Comparison of ENCODE assay signal across 8 mouse cellular contexts in genomic region chr8:75108527-75109235, GRCm38 (mm10). TPM values are rescaled to one million over a fixed set of nuclear protein-coding genes. Genes with fewer than 3 reads are reported as not detected.
DNase-seq lines count a peak whose midpoint lies in the region; ATAC-seq and TF ChIP-seq lines count a peak whose summit lies in the region.

No protein-coding gene starts in this region.

- peaks cover 37% of the 10 kb centered on the region for H3K4me1 ChIP-seq in G1E (ENCODE audit: insufficient read depth, low read depth, low read length)
- peaks cover 24% of the 10 kb centered on the region for H3K4me1 ChIP-seq in forebrain, embryonic 15.5 days
- H3K4me1 ChIP-seq in lung, adult 2 months (ENCODE audit: control insufficient read depth, insufficient read depth, low read length): peaks cover 3% of the 10 kb centered on the region; the same call in 1 of the 2 replicates
- peaks cover 18% of the 10 kb centered on the region for H3K4me1 ChIP-seq in neural tube, embryonic 15.5 days

- WGBS in forebrain, embryonic 15.5 days: 1% methylated on average over 9 of the region's 9 CpGs
- 0% methylated on average over 9 of the region's 9 CpGs for WGBS in lung, adult 2 months
- 0% methylated on average over 9 of the region's 9 CpGs for WGBS in neural tube, embryonic 15.5 days

- TF ChIP-seq CTCF in G1E (IDR thresholded peaks at IDR 0.05; ENCODE audit: low read depth, low read length): peak; percentile 83
- TF ChIP-seq CTCF in lung, adult 2 months (IDR thresholded peaks at IDR 0.05; ENCODE audit: insufficient read depth, low read length): peak; percentile 96

- ATAC-seq in G1E (ENCODE audit: extremely low read depth, insufficient number of reproducible peaks, low FRiP score, poor library complexity, severe bottlenecking): peak; percentile 62
- ATAC-seq in forebrain, embryonic 15.5 days (replicated peaks): peak; percentile 75
- peak; percentile 88 for ATAC-seq in neural tube, embryonic 15.5 days (ENCODE audit: low FRiP score)

- peak; percentile 73 for DNase-seq in G1E (ENCODE audit: low spot score)
- DNase-seq in cerebellum, adult 11-12 months: peak; percentile 76
- DNase-seq in heart, postnatal 25 days (ENCODE audit: low spot score): peak; percentile 51
- DNase-seq in layer of hippocampus, adult 18-20 months (ENCODE audit: low spot score in 2 of 2): peak; percentile 48 to 80
- peak; percentile 79 for DNase-seq in lung, adult 2 months
- DNase-seq in testis, postnatal 10 days (ENCODE audit: low spot score): peak; percentile 90

- peak overlapping the region; percentile 83 for H3K27ac ChIP-seq in forebrain, embryonic 15.5 days (replicated peaks)
- peak overlapping the region; percentile 80 for H3K27ac ChIP-seq in neural tube, embryonic 15.5 days (replicated peaks)

- peak overlapping the region; percentile 90 for H3K4me3 ChIP-seq in G1E (ENCODE audit: low read depth, low read length)
- peak overlapping the region; percentile 65 for H3K4me3 ChIP-seq in forebrain, embryonic 15.5 days
- H3K4me3 ChIP-seq in lung, adult 2 months (replicated peaks; ENCODE audit: extremely low read depth, low read depth, low read length): peak overlapping the region; percentile 96
- peak overlapping the region; percentile 83 for H3K4me3 ChIP-seq in neural tube, embryonic 15.5 days (replicated peaks)

- no peaks in the 10 kb centered on the region for H3K9me3 ChIP-seq in G1E (replicated peaks)
- no peaks in the 10 kb centered on the region for H3K9me3 ChIP-seq in forebrain, embryonic 15.5 days
- no peaks in the 10 kb centered on the region for H3K9me3 ChIP-seq in neural tube, embryonic 15.5 days (replicated peaks)

- H3K36me3 ChIP-seq in G1E (replicated peaks): peaks cover 43% of the 10 kb centered on the region
- peaks cover 13% of the 10 kb centered on the region; the same call in 1 of the 2 replicates for H3K36me3 ChIP-seq in forebrain, embryonic 15.5 days
- H3K36me3 ChIP-seq in neural tube, embryonic 15.5 days: peaks cover 14% of the 10 kb centered on the region

- H3K9ac ChIP-seq in forebrain, embryonic 15.5 days (replicated peaks): peak overlapping the region; percentile 51
- peak overlapping the region; percentile 58 for H3K9ac ChIP-seq in neural tube, embryonic 15.5 days (replicated peaks)

- intact Hi-C loops in heart, postnatal 25 days (cut with DNase I): loop anchor here (1.0 to 5.0 kb wide), 3 partner anchors 14 to 116 kb away; partner anchors contain the start of gene Hmgxb4

- TF ChIP-seq POLR2A in lung, adult 2 months (IDR thresholded peaks at IDR 0.05; ENCODE audit: borderline replicate concordance, extremely low read depth, low read depth, low read length): no peak

- no peaks in the 10 kb centered on the region for H3K27me3 ChIP-seq in G1E (ENCODE audit: insufficient read depth, low read length)
- H3K27me3 ChIP-seq in forebrain, embryonic 15.5 days: no peaks in the 10 kb centered on the region
- H3K27me3 ChIP-seq in neural tube, embryonic 15.5 days (replicated peaks): no peaks in the 10 kb centered on the region

- H3K4me2 ChIP-seq in forebrain, embryonic 15.5 days (replicated peaks): peak overlapping the region; percentile 51
- H3K4me2 ChIP-seq in neural tube, embryonic 15.5 days: peak overlapping the region; percentile 94

RNA-seq across cellular contexts. Expression of gene Mcm5, which starts 0.7 kb away (rescaled TPM):
- 89.6 and 93.3 TPM in 2 replicates for total RNA-seq in G1E (2014; fragmentation: Nextera tagmentation)
- total RNA-seq in G1E (2017): 302 and 305 TPM in 2 replicates
- polyA plus RNA-seq in G1E (2012): 116 and 123 TPM in 2 replicates
- 69.7 and 79.8 TPM in 2 replicates for polyA plus RNA-seq in forebrain, embryonic 15.5 days (2015; fragmentation: Nextera tagmentation; extraction: Ambion mirVana)
- 1 to 10 TPM; 4.3 to 4.4 TPM for total RNA-seq in heart, postnatal 25 days (2021)
- 1 to 10 TPM; 5.2 to 5.7 TPM for total RNA-seq in layer of hippocampus, adult 18-20 months (2021)
- polyA plus RNA-seq in lung, adult 2 months (2012; rRNA removed): 8.0 and 9.2 TPM in 2 replicates
- polyA plus RNA-seq in neural tube, embryonic 15.5 days (2015; fragmentation: Nextera tagmentation; extraction: Ambion mirVana): 25.7 and 66.8 TPM in 2 replicates

RNA-seq across cellular contexts. Expression of gene Hmox1, which starts 15.3 kb away (rescaled TPM):
- total RNA-seq in G1E (2014; fragmentation: Nextera tagmentation) (8.8 and 13.0 TPM in 2 replicates), G1E (2017) (37.9 and 42.0 TPM in 2 replicates)
- polyA plus RNA-seq in G1E (2012): 11.2 and 14.0 TPM in 2 replicates
- polyA plus RNA-seq in forebrain, embryonic 15.5 days (2015; fragmentation: Nextera tagmentation; extraction: Ambion mirVana): 8.4 and 9.1 TPM in 2 replicates
- 10 to 100 TPM in 1 of 2 experiments, 1 to 10 TPM in 1; 7.9 to 10.4 TPM for total RNA-seq in heart, postnatal 25 days (2021)
- total RNA-seq in layer of hippocampus, adult 18-20 months (2021): 1 to 10 TPM; 7.7 to 8.3 TPM
- 40.0 and 58.0 TPM in 2 replicates for polyA plus RNA-seq in lung, adult 2 months (2012; rRNA removed)
- polyA plus RNA-seq in neural tube, embryonic 15.5 days (2015; fragmentation: Nextera tagmentation; extraction: Ambion mirVana): 13.5 and 14.2 TPM in 2 replicates

Comparison
In these comparisons a context has a peak if more than half of its experiments do, and no peak if none do; other contexts are left out.
1. Peak in every context shown above with its lines: DNase-seq, ATAC-seq, H3K4me3 ChIP-seq and H3K27ac ChIP-seq.